Mouse (Mus musculus) liver, embryonic 11.5 days (tissue): ENCODE measurements around the gene Frzb. TPM values are rescaled to one million over a fixed set of nuclear protein-coding genes. Genes with fewer than 3 reads are reported as not detected.

Experiments
- ATAC-seq: fragments of 200-750 bp; cut with Nextera tagmentation; replicated peaks from 2 replicates; pipeline ENCODE4 v1.8.0; 2017; ENCODE audit warnings: moderate number of reproducible peaks, mild to moderate bottlenecking, moderate TSS enrichment, moderate library complexity; ENCODE audit not compliant: low FRiP score
- DNase-seq: peaks from one replicate; pipeline ENCODE4 v3.0.0-alpha.2; 2017; ENCODE audit warnings: low spot score
- H3K27ac ChIP-seq: fragments of 300-500 bp; sonication (generic); 2 replicates; pipeline ENCODE4 v1.5.1; 2014; ENCODE audit warnings: mild to moderate bottlenecking, low read depth, low read length, control low read depth
- H3K27me3 ChIP-seq: fragments of 300-500 bp; sonication (generic); replicated peaks from 2 replicates; pipeline ENCODE4 v1.6.1; 2014; ENCODE audit warnings: low read length, mixed read lengths; ENCODE audit not compliant: control insufficient read depth, insufficient read depth
- H3K36me3 ChIP-seq: fragments of 300-500 bp; sonication (generic); 2 replicates; pipeline ENCODE4 v1.6.1; 2014; ENCODE audit warnings: mild to moderate bottlenecking, low read length, moderate library complexity, mixed read lengths; ENCODE audit not compliant: control insufficient read depth, insufficient read depth
- H3K4me1 ChIP-seq: fragments of 300-500 bp; sonication (generic); replicated peaks from 2 replicates; pipeline ENCODE4 v1.6.1; 2014; ENCODE audit warnings: low read length, mixed read lengths; ENCODE audit not compliant: control insufficient read depth, insufficient read depth
- H3K4me2 ChIP-seq: fragments of 300-500 bp; sonication (generic); 2 replicates; pipeline ENCODE4 v1.6.1; 2014; ENCODE audit warnings: mild to moderate bottlenecking, control low read depth, moderate library complexity
- H3K4me3 ChIP-seq: fragments of 300-500 bp; sonication (generic); 2 replicates; pipeline ENCODE4 v1.5.1; 2014; ENCODE audit warnings: low read depth, low read length, control low read depth
- H3K9ac ChIP-seq: fragments of 300-500 bp; sonication (generic); 2 replicates; pipeline ENCODE4 v1.6.1; 2014; ENCODE audit warnings: low read depth, low read length, control low read depth
- H3K9me3 ChIP-seq: fragments of 300-500 bp; sonication (generic); 2 replicates; pipeline ENCODE4 v1.6.1; 2016; ENCODE audit warnings: low read length, inconsistent platforms, mixed read lengths; ENCODE audit not compliant: control insufficient read depth
- WGBS: fragments of 180-500 bp; shearing (Covaris S2); extraction: QIAGEN DNeasy Blood & Tissue Kit; methylation state at CpG from one replicate; pipeline ENCODE4 v1.1.7; 2014; 5-methylcytosine and 5-hydroxymethylcytosine counted together
- polyA plus RNA-seq: library from polyadenylated mRNA; unstranded; fragments of >200 nt; fragmentation: Nextera tagmentation; extraction: Ambion mirVana; gene quantifications from 2 replicates; pipeline ENCODE4 v1.2.1, GENCODE M21; 2014

Frzb gene
- polyA plus RNA-seq, 1 experiment from 2014 or later: 1.8 TPM

- no peak for ATAC-seq
- no peak overlapping the region for H3K4me2 ChIP-seq
- no peaks in the 10 kb centered on the region for H3K9me3 ChIP-seq
- no peak for DNase-seq
- no peak overlapping the region for H3K27ac ChIP-seq
- no peak overlapping the region for H3K9ac ChIP-seq
- H3K4me1 ChIP-seq: no peaks in the 10 kb centered on the region
- no peak overlapping the region for H3K4me3 ChIP-seq
- 58% methylated on average over 4 of the region's 4 CpGs for WGBS
- H3K27me3 ChIP-seq: no peaks in the 10 kb centered on the region
- no peaks in the 10 kb centered on the region for H3K36me3 ChIP-seq
These were observed 63.0 kb downstream of the Frzb start for GRCm38 (mm10) chr2:80384447-80384846.

GRCm38 (mm10) chr2:80379848-80380247 is 67.6 kb downstream of the Frzb start:
- H3K4me2 ChIP-seq: no peak overlapping the region
- H3K9me3 ChIP-seq: no peaks in the 10 kb centered on the region
- no peak for ATAC-seq
- H3K4me1 ChIP-seq: no peaks in the 10 kb centered on the region
- no peak overlapping the region for H3K4me3 ChIP-seq
- no peak overlapping the region for H3K27ac ChIP-seq
- no peak for DNase-seq
- 87% methylated on average over 5 of the region's 5 CpGs for WGBS
- no peaks in the 10 kb centered on the region for H3K36me3 ChIP-seq
- no peak overlapping the region for H3K9ac ChIP-seq
- H3K27me3 ChIP-seq: no peaks in the 10 kb centered on the region

- H3K4me2 ChIP-seq: no peak overlapping the region
- DNase-seq: no peak
- no peaks in the 10 kb centered on the region for H3K27me3 ChIP-seq
- H3K4me1 ChIP-seq: no peaks in the 10 kb centered on the region
- no peak overlapping the region for H3K4me3 ChIP-seq
- ATAC-seq: no peak
- no peak overlapping the region for H3K9ac ChIP-seq
- no peaks in the 10 kb centered on the region for H3K36me3 ChIP-seq
- H3K27ac ChIP-seq: no peak overlapping the region
- H3K9me3 ChIP-seq: no peaks in the 10 kb centered on the region
These were observed 72.5 kb downstream of the Frzb start for GRCm38 (mm10) chr2:80374892-80375291.

GRCm38 (mm10) chr2:80371458-80371857 is 76.0 kb downstream of the Frzb start:
- ATAC-seq (no peak), DNase-seq (no peak)
- WGBS: 84% methylated on average over 8 of the region's 8 CpGs
- Histone ChIP-seq H3K4me2 (no peak overlapping the region), H3K27me3 (no peaks in the 10 kb centered on the region), H3K36me3 (no peaks in the 10 kb centered on the region), H3K4me3 (no peak overlapping the region), H3K9me3 (no peaks in the 10 kb centered on the region), H3K4me1 (no peaks in the 10 kb centered on the region), H3K9ac (no peak overlapping the region), H3K27ac (no peak overlapping the region)

Other genes starting within 250 kb of the Frzb start
- gene Prdx6b, start 155.2 kb downstream of the Frzb start, polyA plus RNA-seq: not detected in 2 replicates
- 42.6 and 53.1 TPM in 2 replicates for gene Dnajc10, start 132.2 kb downstream of the Frzb start, polyA plus RNA-seq
- 27.4 and 30.2 TPM in 2 replicates for gene Nckap1, start 133.8 kb upstream of the Frzb start, polyA plus RNA-seq
- gene Dusp19, start 169.4 kb upstream of the Frzb start, polyA plus RNA-seq: 16.1 and 18.6 TPM in 2 replicates
- 71.3 and 74.7 TPM in 2 replicates for gene Nup35, start 169.6 kb upstream of the Frzb start, polyA plus RNA-seq